Mouse (Mus musculus) left cerebral cortex, postnatal 4 days (tissue): ENCODE results near the gene Tcerg1l. TPM values are rescaled to one million over a fixed set of nuclear protein-coding genes. Genes with fewer than 3 reads are reported as not detected.

Experiments
- DNase-seq: peaks from one replicate; pipeline ENCODE4 v3.0.0-alpha.2; 2022
- intact Hi-C: fragments of 180-260 bp; cut with DNase I; formaldehyde crosslinking; loops from one replicate; pipeline ENCODE4 v1.15.1; 2025
- total RNA-seq, 2 experiments: library from RNA; stranded (reverse); gene quantifications; 2 replicates each; pipeline ENCODE4 v1.2.3; 2021

The Tcerg1l gene
- 10 to 100 TPM; 24.0 to 25.4 TPM for total RNA-seq

DNA sequence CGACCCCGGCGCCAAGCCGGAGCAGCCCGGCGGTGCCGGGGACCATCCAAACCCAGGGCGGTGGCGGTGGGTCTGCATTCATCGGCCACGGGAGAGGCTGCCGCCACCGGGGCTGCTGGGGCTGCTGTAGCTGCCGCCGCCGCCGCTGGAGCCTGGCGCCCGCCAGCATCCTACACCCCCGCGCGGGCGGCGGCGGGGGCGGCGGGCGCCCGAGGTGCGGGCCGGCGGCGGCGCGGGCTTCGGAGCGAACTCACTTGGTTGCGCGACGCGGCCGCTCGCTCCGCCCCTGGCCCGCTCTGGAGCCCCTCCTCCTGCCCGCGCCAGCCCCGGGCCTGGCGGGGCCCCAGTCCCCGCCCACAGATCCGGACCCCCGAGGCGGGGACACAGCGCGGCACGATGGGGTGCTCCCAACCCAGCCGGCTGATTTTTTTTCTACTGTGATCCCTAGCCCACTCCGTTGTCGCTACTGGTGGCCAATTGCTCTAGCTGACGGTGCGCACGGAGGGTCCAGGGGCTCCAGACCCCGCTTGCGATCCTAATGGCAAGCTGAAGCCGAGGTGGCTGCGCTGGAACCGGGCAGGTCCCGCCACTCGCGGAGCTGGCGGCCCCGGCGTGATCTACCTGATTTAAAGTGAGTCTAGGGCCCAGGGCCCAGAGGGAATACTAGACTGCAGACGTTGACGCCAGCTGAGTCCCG lies at the start of gene Tcerg1l:
Gene Tcerg1l (minus strand): TSS at position 246 of the 697 bp plus-strand sequence.
- DNase-seq, result peak; percentile 52
- intact Hi-C loops, result loop anchor here (10.0 kb wide), 3 partner anchors 427 to 913 kb away; no protein-coding TSS in a partner anchor

GRCm38 (mm10) chr7:138442096-138442495 lies 44.6 kb upstream of the Tcerg1l start:
- peak; percentile 25 for DNase-seq
- intact Hi-C loops, result no loop called here

- no peak for DNase-seq
- intact Hi-C loops, result no loop called here
These were observed 35.0 kb upstream of the Tcerg1l start for GRCm38 (mm10) chr7:138432541-138432940.

DNA sequence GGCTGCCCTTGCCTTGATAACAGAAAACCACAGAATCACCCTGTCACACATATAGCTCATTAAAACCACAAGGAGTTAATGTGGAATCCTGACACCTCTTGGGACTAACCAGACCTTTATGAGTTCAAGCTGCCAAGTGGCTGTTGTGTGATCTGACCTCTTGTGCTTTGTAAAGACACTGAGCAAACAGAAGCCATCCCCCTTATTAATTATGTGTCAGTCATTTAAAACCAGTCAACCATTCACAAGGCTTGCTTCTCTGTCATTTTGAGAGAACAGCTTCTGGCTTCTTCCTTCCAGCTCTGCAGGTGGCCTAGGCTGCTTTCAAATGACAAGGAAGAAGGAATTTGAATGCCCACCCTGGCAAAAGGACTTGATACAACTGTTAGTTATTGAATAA lies 33.9 kb upstream of the Tcerg1l start:
- intact Hi-C loops, result no loop called here

DNA sequence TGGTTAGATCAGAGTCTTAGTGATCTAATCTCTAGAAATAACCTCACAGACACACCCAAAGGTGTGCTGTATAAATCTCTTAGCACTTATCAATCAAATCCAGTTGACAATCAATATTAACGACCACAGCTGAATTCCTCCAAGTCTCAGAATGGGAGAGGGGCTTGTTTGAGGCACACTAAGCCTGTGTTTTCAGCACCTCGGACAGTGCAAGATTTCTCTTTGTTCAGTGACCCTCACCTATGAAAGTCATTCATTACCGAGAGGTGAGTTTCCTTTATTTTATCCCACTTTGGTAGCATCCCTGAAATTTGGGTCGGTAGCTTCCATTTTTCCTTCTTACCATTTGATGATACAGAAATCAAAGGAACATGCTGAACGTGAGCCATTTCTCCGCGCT lies 32.4 kb upstream of the Tcerg1l start:
- intact Hi-C loops, result no loop called here
- no peak for DNase-seq

More for the DNA sequence above, 33.9 kb upstream of the Tcerg1l start:
- DNase-seq, result peak; percentile 30

GRCm38 (mm10) chr7:138428826-138429225 lies 31.3 kb upstream of the Tcerg1l start:
- intact Hi-C loops, result no loop called here
- peak; percentile 32 for DNase-seq

GRCm38 (mm10) chr7:138427441-138427840 lies 29.9 kb upstream of the Tcerg1l start:
- no peak for DNase-seq
- intact Hi-C loops, result no loop called here

GRCm38 (mm10) chr7:138413496-138413895 lies 16.0 kb upstream of the Tcerg1l start:
- no peak for DNase-seq
- intact Hi-C loops, result no loop called here

DNA sequence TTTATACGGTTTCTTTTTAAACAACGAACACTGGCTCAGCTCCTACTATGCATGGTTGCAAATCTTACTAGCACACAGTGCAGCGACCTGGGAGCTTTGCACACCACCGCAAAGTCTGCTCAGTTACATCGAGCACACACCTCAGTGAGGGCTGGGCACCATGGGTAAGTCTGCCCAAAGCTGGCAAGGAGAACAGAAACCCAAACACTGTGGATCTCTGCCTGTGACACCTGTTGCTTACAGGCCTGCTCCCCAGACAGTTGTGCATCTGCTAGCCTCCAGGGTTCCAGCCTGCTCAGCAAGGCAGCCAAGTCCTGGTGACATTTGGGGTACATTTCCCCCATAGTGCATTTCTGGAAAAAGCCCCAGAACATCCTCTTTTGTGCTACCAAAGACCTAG lies 4.1 kb upstream of the Tcerg1l start:
- intact Hi-C loops, result no loop called here
- no peak for DNase-seq

DNA sequence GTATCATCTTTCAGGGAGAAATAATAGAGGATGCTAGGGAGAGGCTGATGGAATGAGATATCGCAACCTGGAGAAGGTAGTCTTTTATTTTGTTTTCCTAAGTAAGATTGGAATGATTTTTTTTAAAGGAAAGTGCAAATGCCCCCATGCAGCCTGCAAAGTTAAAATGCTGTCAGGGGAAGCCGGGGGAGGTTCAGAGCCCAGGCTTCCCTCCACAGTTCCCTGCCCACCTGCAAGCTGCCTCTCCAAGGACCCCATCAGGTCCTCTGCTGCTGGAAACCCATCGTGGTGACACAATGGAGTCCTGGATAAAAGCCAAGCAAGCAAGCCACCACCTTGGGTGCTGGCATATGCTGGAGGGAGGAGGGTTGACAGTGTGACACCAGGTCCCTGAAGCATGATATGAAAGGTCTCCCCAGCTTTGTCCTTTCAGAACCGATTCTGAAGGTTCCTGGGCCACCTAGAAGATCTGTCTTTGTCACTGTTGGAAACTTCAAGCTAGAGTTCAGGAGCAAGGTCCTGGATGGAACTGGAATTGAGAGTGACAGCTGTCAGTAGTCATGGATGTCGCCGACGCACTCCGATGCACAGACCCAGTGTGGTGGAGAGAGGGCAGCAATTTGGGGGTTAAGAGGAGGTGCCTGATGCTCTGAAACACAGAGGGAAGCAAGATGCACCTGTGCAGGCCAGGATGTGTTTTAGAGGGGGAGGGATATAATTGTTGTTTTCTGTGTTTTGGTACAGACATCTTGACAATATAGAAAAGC lies 3.2 kb upstream of the Tcerg1l start:
- intact Hi-C loops, result no loop called here
- no peak for DNase-seq

GRCm38 (mm10) chr7:138398182-138398793 lies 758 bp upstream of the Tcerg1l start:
- intact Hi-C loops, result loop anchor here (10.0 kb wide), 3 partner anchors 427 to 913 kb away; no protein-coding TSS in a partner anchor
- DNase-seq, result peak; percentile 95

GRCm38 (mm10) chr7:138396863-138397484 lies 556 bp downstream of the Tcerg1l start:
- intact Hi-C loops, result loop anchor here (10.0 kb wide), 3 partner anchors 428 to 912 kb away; no protein-coding TSS in a partner anchor
- peak; percentile 29 for DNase-seq

DNA sequence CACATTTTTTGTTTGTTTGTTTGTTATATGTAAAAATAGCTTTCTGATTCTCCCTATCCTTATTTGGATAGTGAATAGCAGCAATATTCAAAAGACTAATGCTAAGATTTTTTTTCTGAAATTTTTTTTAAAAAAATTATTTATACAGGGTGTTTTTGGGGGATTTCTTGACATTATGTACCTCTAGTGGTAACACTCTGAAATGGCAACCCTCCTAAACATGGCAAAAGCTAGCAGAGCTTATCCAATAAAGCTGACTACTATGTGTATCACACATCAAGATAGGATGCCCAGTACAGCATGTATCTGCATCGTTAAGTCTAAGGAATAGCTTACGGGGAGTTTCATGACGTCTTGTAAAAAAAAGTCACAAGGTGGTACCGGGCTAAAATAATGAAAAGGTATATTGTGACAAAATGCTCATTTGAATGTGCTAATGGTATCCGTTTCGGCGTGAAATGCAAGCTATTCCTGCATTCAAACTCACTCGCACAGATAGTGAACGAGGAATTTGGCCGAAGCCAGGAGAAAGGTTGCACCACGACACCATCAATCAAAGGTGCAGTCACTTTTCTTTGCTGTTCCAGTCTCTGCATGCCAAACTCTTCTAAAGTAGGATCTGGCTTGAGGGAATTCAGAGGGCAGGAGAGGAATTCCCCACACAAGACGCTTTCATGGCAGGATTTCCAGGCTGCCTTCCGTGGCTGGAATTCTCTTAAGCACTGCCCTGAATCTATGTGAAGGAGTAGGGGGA lies 1.2 kb downstream of the Tcerg1l start:
- DNase-seq, result no peak
- intact Hi-C loops, result loop anchor here (10.0 kb wide), 3 partner anchors 429 to 911 kb away; no protein-coding TSS in a partner anchor

GRCm38 (mm10) chr7:138389941-138390340 lies 7.6 kb downstream of the Tcerg1l start:
- no peak for DNase-seq
- intact Hi-C loops, result loop anchor here (10.0 kb wide), 3 partner anchors 435 to 905 kb away; no protein-coding TSS in a partner anchor

DNA sequence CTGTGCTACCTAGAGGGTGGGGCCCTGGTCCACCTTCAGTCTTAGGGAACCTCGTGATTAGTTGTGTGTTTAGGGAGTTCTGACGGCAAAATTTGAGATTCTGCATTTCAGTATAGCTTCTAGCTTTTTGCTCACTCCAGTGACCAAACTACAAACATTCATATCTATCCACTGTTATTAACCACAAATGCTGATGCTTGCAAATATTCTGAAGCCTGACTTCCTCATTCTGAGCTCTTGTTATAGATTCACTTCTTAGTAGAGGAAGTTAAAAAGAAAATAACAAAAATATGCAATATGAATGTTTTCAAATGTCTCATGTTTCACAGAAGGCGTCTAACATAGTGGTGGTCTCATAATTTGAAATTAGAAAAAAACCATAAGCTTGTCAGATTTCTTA lies 8.5 kb downstream of the Tcerg1l start:
- DNase-seq, result no peak
- intact Hi-C loops, result no loop called here

DNA sequence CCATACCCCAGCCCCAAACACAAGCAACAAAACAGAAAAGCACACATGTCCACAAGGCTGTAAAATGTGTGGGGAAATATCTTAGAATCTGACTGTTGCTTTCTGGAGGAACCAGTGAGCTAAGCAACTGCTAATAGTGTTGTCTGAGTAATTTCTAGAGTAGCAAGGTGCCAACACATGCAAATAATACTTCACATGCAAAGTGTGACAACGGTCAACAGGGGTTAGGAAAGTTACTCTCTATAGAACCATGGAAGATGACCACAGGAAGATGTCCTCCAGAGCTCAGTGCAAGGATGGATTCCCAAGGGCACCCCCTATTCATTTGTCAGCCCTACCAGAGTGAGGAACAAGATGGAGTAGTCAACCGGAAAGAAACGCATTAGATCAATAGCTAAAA lies 18.3 kb downstream of the Tcerg1l start:
- intact Hi-C loops, result no loop called here

GRCm38 (mm10) chr7:138378546-138378945 lies 19.0 kb downstream of the Tcerg1l start:
- no peak for DNase-seq
- intact Hi-C loops, result no loop called here

More for the DNA sequence above, 18.3 kb downstream of the Tcerg1l start:
- DNase-seq, result no peak

GRCm38 (mm10) chr7:138375573-138375972 lies 22.0 kb downstream of the Tcerg1l start:
- DNase-seq, result no peak
- intact Hi-C loops, result no loop called here

GRCm38 (mm10) chr7:138374376-138374775 lies 23.2 kb downstream of the Tcerg1l start:
- intact Hi-C loops, result no loop called here
- no peak for DNase-seq

DNA sequence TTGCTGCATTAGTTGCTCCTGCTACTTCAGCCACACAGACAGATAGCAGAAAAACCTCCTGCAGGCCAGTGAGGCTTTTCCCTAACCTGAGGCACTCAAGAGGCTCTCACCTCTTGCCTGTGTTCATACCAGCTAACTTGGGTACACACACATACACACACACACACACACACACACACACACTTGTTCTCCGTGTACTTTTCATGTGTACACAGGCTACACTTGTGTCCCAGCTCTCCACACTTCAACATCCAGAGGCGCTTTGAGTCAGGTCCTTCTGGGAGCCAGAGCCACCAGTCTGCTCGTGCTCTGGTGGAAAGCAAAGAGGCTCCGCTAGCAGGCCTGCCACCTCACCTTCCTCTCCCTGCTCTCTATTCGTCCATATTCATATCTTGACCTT lies 24.0 kb downstream of the Tcerg1l start:
- no peak for DNase-seq

More for the DNA sequence above, 24.0 kb downstream of the Tcerg1l start:
- intact Hi-C loops, result no loop called here
